Mouse (Mus musculus) erythroblast, embryonic 14.5 days (primary cell): Measurements from ENCODE around the gene Slc17a2. TPM values are rescaled to one million over a fixed set of nuclear protein-coding genes. Genes with fewer than 3 reads are reported as not detected.

Experiments used
- H3K27me3 ChIP-seq: 2 replicates; pipeline ENCODE4 v1.6.1; 2012; ENCODE audit warnings: inconsistent platforms; ENCODE audit not compliant: control insufficient read depth
- H3K36me3 ChIP-seq: 2 replicates; pipeline ENCODE4 v1.6.1; 2012; ENCODE audit warnings: mild to moderate bottlenecking, inconsistent platforms; ENCODE audit not compliant: control insufficient read depth
- H3K4me1 ChIP-seq: 2 replicates; pipeline ENCODE4 v1.6.1; 2012; ENCODE audit warnings: inconsistent platforms; ENCODE audit not compliant: control insufficient read depth
- H3K4me3 ChIP-seq: replicated peaks from 2 replicates; pipeline ENCODE3; 2012; ENCODE audit warnings: moderate library complexity, mild to moderate bottlenecking, inconsistent platforms
- H3K9me3 ChIP-seq: 2 replicates; pipeline ENCODE4 v1.6.1; 2012; ENCODE audit warnings: low read length, inconsistent platforms, mixed read lengths; ENCODE audit not compliant: control insufficient read depth
- GATA1 ChIP-seq: IDR thresholded peaks from 2 replicates; pipeline ENCODE4 v1.6.1; 2012; ENCODE audit warnings: low read length, inconsistent platforms, mixed read lengths
- TAL1 ChIP-seq: IDR thresholded peaks from 3 replicates; pipeline ENCODE4 v1.6.1; 2012; ENCODE audit warnings: low read length, inconsistent platforms, mixed read lengths
- polyA plus RNA-seq: library from polyadenylated mRNA; stranded (reverse); fragments of >175 nt; gene quantifications from 2 replicates; pipeline ENCODE4 v1.2.3, GENCODE M21; 2012

Gene Slc17a2
- polyA plus RNA-seq, 1 experiment = not detected

DNA sequence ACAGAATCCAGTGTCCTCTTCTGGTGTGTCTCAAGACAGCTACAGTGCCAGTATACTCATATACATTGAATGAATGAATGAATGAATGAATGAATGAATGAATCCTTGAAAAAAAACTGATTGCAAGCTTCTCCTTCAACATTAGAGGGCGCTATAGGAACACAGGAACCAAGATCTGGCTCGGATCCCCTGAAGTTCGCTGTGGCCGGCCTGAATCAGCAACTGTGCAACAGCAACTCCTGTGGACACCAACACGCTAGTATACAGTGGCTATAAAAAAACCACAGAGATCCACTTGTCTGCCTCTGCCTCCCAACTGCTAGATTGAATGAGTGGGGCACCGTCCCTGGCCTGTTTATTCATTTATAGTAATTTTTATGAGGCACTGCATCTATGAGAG, 26.3 kb downstream of the Slc17a2 start:
- TF ChIP-seq GATA1 (no peak), TAL1 (no peak)
- no peaks in the 10 kb centered on the region for H3K9me3 ChIP-seq

GRCm38 (mm10) chr13:23834836-23835235, 28.0 kb downstream of the Slc17a2 start:
- H3K9me3 ChIP-seq = no peaks in the 10 kb centered on the region
- no peaks in the 10 kb centered on the region for H3K27me3 ChIP-seq
- H3K4me1 ChIP-seq = no peaks in the 10 kb centered on the region
- no peak overlapping the region for H3K4me3 ChIP-seq
- no peaks in the 10 kb centered on the region for H3K36me3 ChIP-seq
- TF ChIP-seq TAL1 (no peak), GATA1 (no peak)

More for the DNA sequence above, 26.3 kb downstream of the Slc17a2 start:
- Histone ChIP-seq H3K4me3 (no peak overlapping the region), H3K36me3 (no peaks in the 10 kb centered on the region), H3K27me3 (no peaks in the 10 kb centered on the region), H3K4me1 (no peaks in the 10 kb centered on the region)

GRCm38 (mm10) chr13:23836630-23837029, 29.8 kb downstream of the Slc17a2 start:
- TF ChIP-seq GATA1 (no peak), TAL1 (no peak)
- no peaks in the 10 kb centered on the region for H3K4me1 ChIP-seq
- no peaks in the 10 kb centered on the region for H3K27me3 ChIP-seq
- no peak overlapping the region for H3K4me3 ChIP-seq
- no peaks in the 10 kb centered on the region for H3K9me3 ChIP-seq
- no peaks in the 10 kb centered on the region for H3K36me3 ChIP-seq

DNA sequence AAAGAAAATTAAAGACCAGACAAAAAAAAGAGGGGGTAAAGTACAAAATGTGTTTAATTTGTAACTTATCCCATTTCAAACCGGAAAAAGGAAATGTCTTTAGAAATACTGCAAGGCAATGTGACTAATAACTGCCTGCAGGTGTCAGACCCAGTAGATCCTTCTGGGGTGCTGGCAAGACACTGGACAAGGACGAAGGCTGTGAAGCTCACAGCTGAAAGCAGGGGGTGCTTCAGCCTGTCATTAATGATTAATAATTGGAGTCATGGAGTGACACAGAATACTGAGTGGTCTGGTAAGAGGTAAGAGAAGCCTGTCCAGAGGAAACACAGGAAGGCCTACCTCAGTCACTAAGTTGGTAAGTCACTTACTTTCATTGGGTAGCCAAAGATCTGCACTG, 32.5 kb downstream of the Slc17a2 start, which contains the start of gene Slc17a3:
TSS of gene Slc17a3 (plus strand) at position 127 of the 400 bp plus-strand sequence.
- no peaks in the 10 kb centered on the region for H3K36me3 ChIP-seq
- no peaks in the 10 kb centered on the region for H3K27me3 ChIP-seq
- H3K4me3 ChIP-seq = no peak within 1 kb of the TSS
- no peaks in the 10 kb centered on the region for H3K4me1 ChIP-seq
- no peaks in the 10 kb centered on the region for H3K9me3 ChIP-seq
- TF ChIP-seq GATA1 = no peak
- TF ChIP-seq TAL1 = no peak

- TF ChIP-seq GATA1 (no peak), TAL1 (no peak)
- Histone ChIP-seq H3K4me3 (no peak overlapping the region), H3K27me3 (no peaks in the 10 kb centered on the region), H3K9me3 (no peaks in the 10 kb centered on the region), H3K36me3 (no peaks in the 10 kb centered on the region), H3K4me1 (no peaks in the 10 kb centered on the region)
These were observed 39.1 kb downstream of the Slc17a2 start for GRCm38 (mm10) chr13:23845851-23846250.

GRCm38 (mm10) chr13:23849299-23849698, 42.5 kb downstream of the Slc17a2 start:
- H3K4me1 ChIP-seq = no peaks in the 10 kb centered on the region
- H3K36me3 ChIP-seq = no peaks in the 10 kb centered on the region
- H3K9me3 ChIP-seq = no peaks in the 10 kb centered on the region
- no peak for TF ChIP-seq GATA1
- TF ChIP-seq TAL1 = no peak
- no peak overlapping the region for H3K4me3 ChIP-seq
- H3K27me3 ChIP-seq = no peaks in the 10 kb centered on the region

DNA sequence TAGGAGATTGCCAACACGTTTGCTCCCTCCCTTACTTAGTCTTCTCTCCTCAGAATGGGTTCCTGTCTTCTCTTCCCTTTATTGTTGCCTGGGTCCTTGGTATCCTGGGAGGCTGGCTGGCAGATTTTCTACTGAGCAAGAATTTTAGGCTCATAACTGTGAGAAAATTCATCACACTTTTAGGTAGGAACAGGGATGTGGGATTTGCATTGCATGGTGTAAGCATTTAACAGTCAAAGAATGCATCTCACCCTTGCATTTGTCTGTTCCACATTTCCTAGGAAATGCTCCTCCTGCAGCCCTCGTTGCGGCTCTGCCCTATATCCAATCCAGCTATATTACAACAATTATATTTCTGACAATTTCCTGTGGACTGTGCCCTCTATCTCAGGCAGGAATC, 49.6 kb downstream of the Slc17a2 start:
- no peaks in the 10 kb centered on the region for H3K36me3 ChIP-seq
- no peak for TF ChIP-seq TAL1
- no peak for TF ChIP-seq GATA1
- H3K27me3 ChIP-seq = no peaks in the 10 kb centered on the region
- H3K4me3 ChIP-seq = no peak overlapping the region
- H3K4me1 ChIP-seq = no peaks in the 10 kb centered on the region
- no peaks in the 10 kb centered on the region for H3K9me3 ChIP-seq

GRCm38 (mm10) chr13:23861815-23862214, 55.0 kb downstream of the Slc17a2 start:
- no peaks in the 10 kb centered on the region for H3K9me3 ChIP-seq
- no peak overlapping the region for H3K4me3 ChIP-seq
- H3K4me1 ChIP-seq = no peaks in the 10 kb centered on the region
- TF ChIP-seq GATA1 = no peak
- TF ChIP-seq TAL1 = no peak
- no peaks in the 10 kb centered on the region for H3K27me3 ChIP-seq
- H3K36me3 ChIP-seq = no peaks in the 10 kb centered on the region

DNA sequence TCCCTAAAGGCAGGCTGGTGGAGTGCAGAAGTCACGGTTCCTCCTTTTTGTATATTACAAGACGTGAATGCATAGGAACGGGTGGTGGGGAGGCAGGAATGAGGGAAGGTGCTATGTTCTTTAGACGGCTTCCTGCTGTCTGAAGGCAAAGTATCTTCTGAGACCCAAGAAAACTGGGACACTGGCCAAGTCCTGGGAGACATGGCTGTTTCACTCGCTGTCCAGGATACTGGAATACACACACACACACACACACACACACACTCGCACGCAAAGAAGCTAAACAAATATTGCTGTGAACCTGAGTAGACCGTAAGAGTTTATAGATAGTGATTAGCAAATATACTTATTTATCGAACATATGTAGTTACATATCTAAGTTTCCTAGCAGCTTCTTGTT, 57.9 kb downstream of the Slc17a2 start:
- TF ChIP-seq GATA1 (no peak), TAL1 (no peak)
- Histone ChIP-seq H3K9me3 (no peaks in the 10 kb centered on the region), H3K4me3 (no peak overlapping the region), H3K36me3 (no peaks in the 10 kb centered on the region), H3K4me1 (no peaks in the 10 kb centered on the region), H3K27me3 (no peaks in the 10 kb centered on the region)

DNA sequence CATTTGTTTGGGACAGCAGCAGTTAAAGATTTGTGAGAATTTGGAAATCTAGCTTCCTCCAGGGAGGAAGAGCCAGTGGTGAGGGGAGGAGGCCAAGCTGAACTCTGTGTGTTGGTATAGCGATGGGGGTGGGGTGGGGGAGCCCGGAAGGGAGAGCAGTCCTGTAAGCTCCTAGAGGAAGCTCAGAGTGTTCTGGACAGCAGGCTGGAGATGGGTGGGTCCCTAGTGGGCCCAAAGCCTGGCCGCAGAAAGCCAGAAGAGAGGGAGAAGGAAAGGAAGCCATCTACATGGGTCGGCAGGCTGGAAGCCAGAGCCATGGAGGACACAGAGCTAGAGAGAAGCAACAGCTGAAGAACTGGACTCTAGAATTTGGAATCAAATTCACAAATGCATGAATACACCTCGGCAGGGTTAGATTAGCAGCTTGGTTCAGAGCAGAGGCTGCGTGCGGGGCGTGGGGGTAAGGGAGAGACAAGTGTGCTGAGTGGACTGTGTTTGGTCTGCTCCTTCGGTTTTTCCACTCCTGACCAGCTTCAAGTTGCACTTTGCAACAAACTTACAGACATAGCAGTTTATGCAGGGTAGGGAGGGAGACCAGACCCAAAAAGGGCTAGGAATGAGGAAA, 59.4 kb downstream of the Slc17a2 start:
- H3K9me3 ChIP-seq = no peaks in the 10 kb centered on the region
- no peaks in the 10 kb centered on the region for H3K4me1 ChIP-seq
- H3K36me3 ChIP-seq = no peaks in the 10 kb centered on the region
- no peak overlapping the region for H3K4me3 ChIP-seq
- no peaks in the 10 kb centered on the region for H3K27me3 ChIP-seq
- TF ChIP-seq GATA1 (no peak), TAL1 (no peak)
